Mouse (Mus musculus) embryonic facial prominence, embryonic 13.5 days (tissue): ENCODE data around the gene Rhbdd1. TPM values are rescaled to one million over a fixed set of nuclear protein-coding genes. Genes with fewer than 3 reads are reported as not detected.

Experiments
- ATAC-seq: fragments of 200-750 bp; cut with Nextera tagmentation; 2 replicates; pipeline ENCODE4 v1.8.0; 2017; ENCODE audit warnings: low read depth; ENCODE audit not compliant: insufficient number of reproducible peaks, insufficient read depth, low FRiP score, low TSS enrichment
- H3K27ac ChIP-seq: fragments of 300-500 bp; sonication (generic); 2 replicates; pipeline ENCODE4 v1.5.1; 2015; ENCODE audit warnings: moderate library complexity, mild to moderate bottlenecking, inconsistent platforms
- H3K27me3 ChIP-seq: fragments of 300-500 bp; sonication (generic); 2 replicates; pipeline ENCODE4 v1.6.1; 2015; ENCODE audit warnings: mild to moderate bottlenecking, inconsistent platforms
- H3K36me3 ChIP-seq: fragments of 300-500 bp; sonication (generic); 2 replicates; pipeline ENCODE4 v1.6.1; 2015; ENCODE audit warnings: mild to moderate bottlenecking, inconsistent platforms
- H3K4me1 ChIP-seq: fragments of 300-500 bp; sonication (generic); 2 replicates; pipeline ENCODE4 v1.6.1; 2015; ENCODE audit warnings: inconsistent platforms
- H3K4me2 ChIP-seq: fragments of 300-500 bp; sonication (generic); 2 replicates; pipeline ENCODE4 v1.6.1; 2015; ENCODE audit warnings: moderate library complexity, mild to moderate bottlenecking, inconsistent platforms
- H3K4me3 ChIP-seq: fragments of 300-500 bp; sonication (generic); 2 replicates; pipeline ENCODE4 v1.5.1; 2015; ENCODE audit warnings: mild to moderate bottlenecking, inconsistent platforms
- H3K9ac ChIP-seq: fragments of 300-500 bp; sonication (generic); 2 replicates; pipeline ENCODE4 v1.6.1; 2015; ENCODE audit warnings: mild to moderate bottlenecking, inconsistent platforms
- H3K9me3 ChIP-seq: fragments of 300-500 bp; sonication (generic); 2 replicates; pipeline ENCODE4 v1.6.1; 2016; ENCODE audit warnings: inconsistent platforms
- WGBS: fragments of 180-500 bp; shearing (Covaris S2); methylation state at CpG from one replicate; pipeline ENCODE4 v1.1.7; 2015; ENCODE audit warnings: mixed read lengths; 5-methylcytosine and 5-hydroxymethylcytosine counted together
- polyA plus RNA-seq: library from polyadenylated mRNA; unstranded; fragments of >200 nt; fragmentation: Nextera tagmentation; extraction: Ambion mirVana; gene quantifications from 2 replicates; pipeline ENCODE4 v1.2.1, GENCODE M21; 2015

The Rhbdd1 gene
- polyA plus RNA-seq, 1 experiment from 2014 or later = 6.3 TPM

DNA sequence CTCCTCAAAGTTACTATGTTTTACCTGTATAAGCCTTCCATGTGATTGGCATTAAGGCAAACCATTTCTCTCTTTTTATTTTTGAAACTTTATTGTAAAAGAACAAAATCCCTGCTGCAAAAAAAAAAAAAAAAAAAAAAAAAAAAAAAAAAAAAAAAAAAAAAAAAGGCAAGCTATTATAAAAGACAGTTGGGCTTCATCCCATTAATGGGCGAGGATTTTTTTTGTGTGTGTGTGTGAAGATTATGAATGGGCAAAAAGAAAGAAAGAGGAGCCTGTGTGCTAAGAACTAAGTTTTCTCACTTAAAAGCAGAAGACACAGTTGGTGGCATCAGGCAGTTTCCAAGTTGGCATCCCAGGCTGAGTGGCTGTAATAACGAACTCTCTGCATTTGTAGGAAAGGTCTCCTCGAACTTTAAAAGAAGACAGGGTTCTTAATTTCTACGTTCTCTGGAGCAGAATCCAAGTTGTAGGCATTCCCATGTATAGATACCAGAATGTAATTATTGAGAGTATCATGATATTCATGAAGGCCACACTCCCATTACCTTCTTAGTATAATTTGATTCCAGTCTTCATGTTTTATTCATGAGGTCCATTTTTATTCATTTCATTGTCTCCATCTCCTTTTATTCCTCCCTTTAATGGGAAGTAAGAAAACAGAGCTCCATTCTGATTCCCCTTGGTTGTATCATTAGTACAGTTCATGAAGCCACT lies 13.1 kb downstream of the Rhbdd1 start:
- H3K4me2 ChIP-seq = no peak overlapping the region
- no peaks in the 10 kb centered on the region for H3K4me1 ChIP-seq
- no peaks in the 10 kb centered on the region for H3K9me3 ChIP-seq
- 82% methylated on average over 4 of the region's 4 CpGs for WGBS
- no peak for ATAC-seq
- H3K9ac ChIP-seq = no peak overlapping the region
- no peak overlapping the region for H3K4me3 ChIP-seq
- no peaks in the 10 kb centered on the region for H3K27me3 ChIP-seq
- no peaks in the 10 kb centered on the region for H3K36me3 ChIP-seq
- no peak overlapping the region for H3K27ac ChIP-seq

DNA sequence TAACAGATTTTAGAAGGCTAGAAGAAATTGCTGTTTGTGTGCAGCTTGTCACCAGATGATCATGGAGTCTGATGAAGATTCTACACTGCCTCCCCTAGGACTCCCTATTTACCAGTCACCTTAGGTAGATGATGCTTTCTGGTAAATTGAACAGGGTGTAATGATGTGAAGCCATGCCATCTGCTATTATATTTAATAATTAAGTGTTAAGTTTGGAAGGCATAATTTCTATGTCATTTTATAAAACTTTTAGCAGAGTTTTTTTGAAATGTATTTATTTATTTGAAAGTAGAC lies 13.6 kb downstream of the Rhbdd1 start:
- H3K4me3 ChIP-seq = no peak overlapping the region
- ATAC-seq = no peak
- H3K27ac ChIP-seq = no peak overlapping the region
- no peak overlapping the region for H3K9ac ChIP-seq
- H3K4me1 ChIP-seq = no peaks in the 10 kb centered on the region
- H3K9me3 ChIP-seq = no peaks in the 10 kb centered on the region
- H3K36me3 ChIP-seq = no peaks in the 10 kb centered on the region
- H3K27me3 ChIP-seq = no peaks in the 10 kb centered on the region
- H3K4me2 ChIP-seq = no peak overlapping the region

DNA sequence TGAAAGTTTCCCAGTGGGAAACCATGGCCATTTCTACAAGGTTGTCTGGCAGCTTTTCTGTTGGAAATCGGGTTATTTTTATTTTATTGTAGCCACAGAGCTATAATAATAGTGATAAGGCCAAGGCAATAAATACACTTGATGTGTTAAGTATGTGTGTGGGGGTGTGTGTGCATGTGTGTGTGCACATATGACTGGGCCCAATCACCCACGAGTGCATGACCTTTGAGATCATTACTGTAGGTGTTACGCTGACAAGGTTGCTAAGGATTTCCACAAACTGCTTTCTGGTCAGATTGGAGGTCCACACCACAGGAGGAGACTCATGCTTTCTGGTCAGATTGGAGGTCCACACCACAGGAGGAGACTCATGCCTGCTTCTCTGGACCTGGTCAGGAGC lies 18.3 kb downstream of the Rhbdd1 start:
- WGBS = 91% methylated on average over 3 of the region's 3 CpGs
- no peaks in the 10 kb centered on the region for H3K36me3 ChIP-seq
- H3K4me3 ChIP-seq = no peak overlapping the region
- H3K9ac ChIP-seq = no peak overlapping the region
- no peaks in the 10 kb centered on the region for H3K9me3 ChIP-seq
- H3K27me3 ChIP-seq = no peaks in the 10 kb centered on the region
- no peak overlapping the region for H3K27ac ChIP-seq
- no peaks in the 10 kb centered on the region for H3K4me1 ChIP-seq
- H3K4me2 ChIP-seq = no peak overlapping the region
- ATAC-seq = no peak

GRCm38 (mm10) chr1:82353089-82353488 lies 36.8 kb downstream of the Rhbdd1 start:
- H3K4me1 ChIP-seq = no peaks in the 10 kb centered on the region
- no peak overlapping the region for H3K4me2 ChIP-seq
- H3K27me3 ChIP-seq = no peaks in the 10 kb centered on the region
- H3K4me3 ChIP-seq = no peak overlapping the region
- H3K36me3 ChIP-seq = no peaks in the 10 kb centered on the region
- H3K9me3 ChIP-seq = no peaks in the 10 kb centered on the region
- 86% methylated on average over 2 of the region's 2 CpGs for WGBS
- H3K9ac ChIP-seq = no peak overlapping the region
- no peak overlapping the region for H3K27ac ChIP-seq
- ATAC-seq = no peak

- H3K4me1 ChIP-seq = no peaks in the 10 kb centered on the region
- no peak overlapping the region for H3K9ac ChIP-seq
- no peak for ATAC-seq
- no peaks in the 10 kb centered on the region for H3K36me3 ChIP-seq
- H3K9me3 ChIP-seq = no peaks in the 10 kb centered on the region
- WGBS = 87% methylated on average over 2 of the region's 2 CpGs
- H3K27ac ChIP-seq = no peak overlapping the region
- H3K4me2 ChIP-seq = no peak overlapping the region
- no peaks in the 10 kb centered on the region for H3K27me3 ChIP-seq
- no peak overlapping the region for H3K4me3 ChIP-seq
Observed at GRCm38 (mm10) chr1:82353755-82354154, 37.5 kb downstream of the Rhbdd1 start.

DNA sequence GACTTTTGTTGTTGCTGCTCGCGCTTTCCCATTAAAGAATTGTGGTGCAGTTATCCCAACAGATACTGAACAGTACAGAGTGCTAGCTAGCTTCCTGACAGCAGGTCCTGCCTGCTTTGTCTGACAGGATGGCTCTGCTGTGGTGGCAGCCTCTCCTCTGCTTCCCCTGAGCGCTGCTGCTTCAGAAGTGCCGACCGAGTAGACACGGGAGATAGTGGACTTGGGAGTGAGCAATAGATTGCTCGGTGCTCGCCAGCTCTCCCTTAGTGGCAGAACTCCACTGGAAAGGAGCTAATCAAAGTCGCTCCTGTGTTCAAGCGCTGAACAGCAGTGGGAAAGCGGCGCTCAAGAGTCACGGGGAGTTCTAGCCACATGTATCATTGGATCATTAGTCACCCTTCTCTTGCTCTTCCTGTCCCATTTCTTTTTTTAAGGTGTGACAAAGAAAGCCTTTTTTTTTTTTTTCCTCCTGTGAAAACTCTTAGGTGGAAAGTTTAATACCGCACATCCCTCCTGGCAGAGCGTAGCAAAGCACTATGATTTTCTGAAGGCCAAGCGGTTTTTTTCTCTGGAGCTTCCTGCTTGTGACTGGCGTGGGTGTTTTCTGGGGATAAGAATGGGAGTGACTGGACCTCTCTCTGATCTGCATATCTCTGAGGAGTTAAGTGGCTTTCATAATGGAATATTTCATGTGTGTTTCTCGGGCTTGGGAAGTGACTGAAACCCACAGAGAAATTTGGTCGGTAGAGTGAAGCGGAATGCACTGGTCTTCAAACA lies 42.8 kb downstream of the Rhbdd1 start:
- H3K27me3 ChIP-seq = no peaks in the 10 kb centered on the region
- no peaks in the 10 kb centered on the region for H3K36me3 ChIP-seq
- H3K4me3 ChIP-seq = no peak overlapping the region
- H3K27ac ChIP-seq = no peak overlapping the region
- H3K9me3 ChIP-seq = no peaks in the 10 kb centered on the region
- no peak for ATAC-seq
- peaks cover 24% of the 10 kb centered on the region for H3K4me1 ChIP-seq
- H3K9ac ChIP-seq = no peak overlapping the region
- 68% methylated on average over 20 of the region's 20 CpGs for WGBS
- no peak overlapping the region for H3K4me2 ChIP-seq

GRCm38 (mm10) chr1:82359648-82360026 lies 43.4 kb downstream of the Rhbdd1 start:
- 73% methylated on average over 1 of the region's 1 CpGs for WGBS
- H3K9ac ChIP-seq = no peak overlapping the region
- ATAC-seq = no peak
- peaks cover 24% of the 10 kb centered on the region for H3K4me1 ChIP-seq
- H3K9me3 ChIP-seq = no peaks in the 10 kb centered on the region
- H3K4me3 ChIP-seq = no peak overlapping the region
- no peak overlapping the region for H3K27ac ChIP-seq
- no peaks in the 10 kb centered on the region for H3K27me3 ChIP-seq
- no peaks in the 10 kb centered on the region for H3K36me3 ChIP-seq
- no peak overlapping the region for H3K4me2 ChIP-seq

DNA sequence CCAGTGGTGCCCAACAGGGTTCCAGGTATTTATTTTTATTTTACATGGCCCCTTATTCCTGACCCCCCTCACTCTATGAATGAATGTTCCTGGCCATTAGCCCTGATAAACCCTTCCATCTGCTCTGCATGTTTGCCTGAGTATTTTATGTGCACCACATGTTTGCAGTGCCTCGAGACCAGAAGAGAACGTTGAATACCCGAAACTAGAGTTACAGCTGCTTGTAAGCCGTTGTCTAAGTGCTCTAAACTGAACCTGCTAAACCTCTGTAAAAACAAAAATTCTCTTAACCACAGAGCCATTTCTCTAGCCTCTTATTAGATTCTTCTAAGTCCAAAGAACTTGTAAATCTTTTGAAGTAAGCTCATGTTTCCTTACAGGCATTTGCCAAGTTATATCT lies 45.0 kb downstream of the Rhbdd1 start:
- H3K9ac ChIP-seq = no peak overlapping the region
- H3K36me3 ChIP-seq = no peaks in the 10 kb centered on the region
- no peak overlapping the region for H3K4me3 ChIP-seq
- no peak overlapping the region for H3K27ac ChIP-seq
- no peaks in the 10 kb centered on the region for H3K9me3 ChIP-seq
- 19% methylated on average over 4 of the region's 4 CpGs for WGBS
- peaks cover 24% of the 10 kb centered on the region for H3K4me1 ChIP-seq
- no peak overlapping the region for H3K4me2 ChIP-seq
- ATAC-seq = no peak
- H3K27me3 ChIP-seq = no peaks in the 10 kb centered on the region

- H3K36me3 ChIP-seq = no peaks in the 10 kb centered on the region
- H3K27me3 ChIP-seq = no peaks in the 10 kb centered on the region
- H3K4me3 ChIP-seq = no peak overlapping the region
- no peak overlapping the region for H3K9ac ChIP-seq
- H3K4me2 ChIP-seq = no peak overlapping the region
- WGBS = 26% methylated on average over 6 of the region's 6 CpGs
- peaks cover 24% of the 10 kb centered on the region for H3K4me1 ChIP-seq
- no peak overlapping the region for H3K27ac ChIP-seq
- no peak for ATAC-seq
- no peaks in the 10 kb centered on the region for H3K9me3 ChIP-seq
Observed at GRCm38 (mm10) chr1:82362165-82362564, 45.9 kb downstream of the Rhbdd1 start.

GRCm38 (mm10) chr1:82364047-82364446 lies 47.8 kb downstream of the Rhbdd1 start:
- Histone ChIP-seq H3K27me3 (no peaks in the 10 kb centered on the region), H3K36me3 (no peaks in the 10 kb centered on the region), H3K4me1 (peaks cover 24% of the 10 kb centered on the region), H3K4me2 (no peak overlapping the region), H3K27ac (no peak overlapping the region), H3K9me3 (no peaks in the 10 kb centered on the region), H3K9ac (no peak overlapping the region), H3K4me3 (no peak overlapping the region)
- no peak for ATAC-seq
- WGBS = 80% methylated on average over 7 of the region's 7 CpGs

DNA sequence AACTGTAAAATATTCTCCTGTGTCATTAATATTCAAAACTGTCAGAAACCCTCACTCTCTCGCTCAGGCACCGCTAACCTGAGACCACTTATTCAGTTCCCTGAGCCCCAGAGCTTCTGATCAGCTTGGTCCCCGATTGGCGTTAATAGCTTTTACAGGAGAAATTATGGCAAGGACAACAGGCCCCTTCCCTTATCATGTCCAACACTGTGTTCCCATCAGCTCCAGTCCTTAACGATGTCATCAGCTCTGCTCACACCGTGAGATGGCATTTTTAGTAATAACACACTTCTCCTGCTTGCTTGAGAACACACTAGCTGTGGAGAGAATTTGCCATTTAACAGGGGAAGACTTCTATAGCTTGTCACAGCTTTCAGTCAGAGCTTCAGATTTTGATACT lies 48.2 kb downstream of the Rhbdd1 start:
- no peaks in the 10 kb centered on the region for H3K9me3 ChIP-seq
- no peak for ATAC-seq
- no peak overlapping the region for H3K4me3 ChIP-seq
- 85% methylated on average over 6 of the region's 6 CpGs for WGBS
- H3K9ac ChIP-seq = no peak overlapping the region
- H3K27me3 ChIP-seq = no peaks in the 10 kb centered on the region
- H3K36me3 ChIP-seq = no peaks in the 10 kb centered on the region
- no peak overlapping the region for H3K27ac ChIP-seq
- H3K4me1 ChIP-seq = peaks cover 24% of the 10 kb centered on the region
- H3K4me2 ChIP-seq = no peak overlapping the region

GRCm38 (mm10) chr1:82371636-82372428 lies 55.6 kb downstream of the Rhbdd1 start:
- no peak overlapping the region for H3K9ac ChIP-seq
- no peak overlapping the region for H3K4me3 ChIP-seq
- H3K9me3 ChIP-seq = no peaks in the 10 kb centered on the region
- no peak overlapping the region for H3K4me2 ChIP-seq
- no peak overlapping the region for H3K27ac ChIP-seq
- no peaks in the 10 kb centered on the region for H3K27me3 ChIP-seq
- peaks cover 7% of the 10 kb centered on the region; the same call in 1 of the 2 replicates for H3K4me1 ChIP-seq
- 77% methylated on average over 5 of the region's 5 CpGs for WGBS
- no peak for ATAC-seq
- no peaks in the 10 kb centered on the region for H3K36me3 ChIP-seq
